Mouse (Mus musculus) heart, adult 9 months (tissue): Measurements from ENCODE around the gene Tef.

Experiments
- DNase-seq, 2 experiments: peaks; one replicate each; pipeline ENCODE4 v3.0.0; 2022; ENCODE audit warnings: low spot score in 2 of 2

Gene Tef

GRCm38 (mm10) chr15:81828426-81829207 is 26.4 kb downstream of the Tef start:
- no peak for DNase-seq

GRCm38 (mm10) chr15:81829208-81829580 is 27.0 kb downstream of the Tef start:
- DNase-seq, result no peak

- DNase-seq, result no peak
Measured at GRCm38 (mm10) chr15:81830530-81830929, 28.3 kb downstream of the Tef start.

GRCm38 (mm10) chr15:81831136-81831825 is 29.1 kb downstream of the Tef start:
- DNase-seq, result peak; percentile 88 to 92

GRCm38 (mm10) chr15:81832219-81832618 is 30.0 kb downstream of the Tef start:
- DNase-seq, result no peak

- no peak for DNase-seq
Measured at GRCm38 (mm10) chr15:81833481-81833880, 31.3 kb downstream of the Tef start.

GRCm38 (mm10) chr15:81834171-81834841 is 32.1 kb downstream of the Tef start:
- peak; percentile 77 to 83 for DNase-seq

- DNase-seq, result no peak
Measured at GRCm38 (mm10) chr15:81835007-81835880, 33.0 kb downstream of the Tef start.

- DNase-seq, result peak; percentile 96 to 98
Measured at GRCm38 (mm10) chr15:81836124-81836821, 34.1 kb downstream of the Tef start.

- no peak for DNase-seq
Measured at GRCm38 (mm10) chr15:81836966-81837920, 35.0 kb downstream of the Tef start.

- DNase-seq, result peak in 1 of 2 experiments; percentile 54
Measured at GRCm38 (mm10) chr15:81838554-81839235, 36.5 kb downstream of the Tef start.

- peak; percentile 95 for DNase-seq
Measured at GRCm38 (mm10) chr15:81839634-81840033, 37.4 kb downstream of the Tef start.

GRCm38 (mm10) chr15:81840306-81840705 is 38.1 kb downstream of the Tef start:
- DNase-seq, result no peak

GRCm38 (mm10) chr15:81842275-81842674 is 40.1 kb downstream of the Tef start:
- DNase-seq, result no peak

GRCm38 (mm10) chr15:81845033-81845625 is 42.9 kb downstream of the Tef start:
- no peak for DNase-seq

GRCm38 (mm10) chr15:81845724-81846123 is 43.5 kb downstream of the Tef start:
- peak; percentile 80 for DNase-seq

- DNase-seq, result no peak
Measured at GRCm38 (mm10) chr15:81846755-81847154, 44.5 kb downstream of the Tef start.

- no peak for DNase-seq
Measured at GRCm38 (mm10) chr15:81847161-81847560, 44.9 kb downstream of the Tef start.

- no peak for DNase-seq
Measured at GRCm38 (mm10) chr15:81847861-81848260, 45.6 kb downstream of the Tef start.
